Mouse (Mus musculus) myocyte (in vitro differentiated cells): ENCODE measurements around the gene Neurl1b. TPM values are rescaled to one million over a fixed set of nuclear protein-coding genes. Genes with fewer than 3 reads are reported as not detected.

Experiments used
- H3K27me3 ChIP-seq: one replicate; pipeline ENCODE4 v1.6.1; 2011; ENCODE audit not compliant: control insufficient read depth, insufficient read depth, insufficient read length
- H3K36me3 ChIP-seq: one replicate; pipeline ENCODE4 v1.6.1; 2011; ENCODE audit not compliant: control insufficient read depth, insufficient read depth
- H3K4me2 ChIP-seq: one replicate; pipeline ENCODE4 v1.6.1; 2011; ENCODE audit warnings: low read depth, control low read depth
- H3K4me3 ChIP-seq: one replicate; pipeline ENCODE4 v1.5.1; 2011; ENCODE audit warnings: mild to moderate bottlenecking, control low read depth, moderate library complexity
- H3K79me2 ChIP-seq: one replicate; pipeline ENCODE4 v1.6.1; 2011; ENCODE audit not compliant: control insufficient read depth, insufficient read depth
- H3ac ChIP-seq: one replicate; pipeline ENCODE4 v1.6.1; 2011; ENCODE audit not compliant: control insufficient read depth, insufficient read length
- CEBPB ChIP-seq: IDR thresholded peaks from 2 replicates; pipeline ENCODE4 v1.6.1; 2011; ENCODE audit warnings: mild to moderate bottlenecking, moderate library complexity; ENCODE audit not compliant: poor library complexity, insufficient read depth, severe bottlenecking
- MAX ChIP-seq: IDR thresholded peaks from one replicate; pipeline ENCODE4 v1.6.1; 2011; ENCODE audit warnings: low read depth, mild to moderate bottlenecking, control low read depth
- MYOD1 ChIP-seq, 3 experiments: IDR thresholded peaks; one replicate each; pipeline ENCODE4 v1.6.1; 2011; ENCODE audit warnings: control low read depth in 2 of 3, low read depth in 2 of 3, mild to moderate bottlenecking in 2 of 3, moderate library complexity in 1 of 3; ENCODE audit not compliant: insufficient read length in 2 of 3, control insufficient read depth in 1 of 3
- MYOG ChIP-seq, 3 experiments: IDR thresholded peaks; one replicate each; pipeline ENCODE4 v1.6.1; 2011; ENCODE audit warnings: control low read depth in 2 of 3, low read depth in 2 of 3, mild to moderate bottlenecking in 2 of 3; ENCODE audit not compliant: insufficient read length in 2 of 3, control insufficient read depth in 1 of 3, insufficient read depth in 1 of 3
- POLR2A ChIP-seq: IDR thresholded peaks from one replicate; pipeline ENCODE4 v1.6.1; 2011; ENCODE audit warnings: low read depth, mild to moderate bottlenecking, control low read depth, moderate library complexity; ENCODE audit not compliant: insufficient read length
- POLR2AphosphoS2 ChIP-seq: IDR thresholded peaks from one replicate; pipeline ENCODE4 v1.6.1; 2011; ENCODE audit warnings: low read depth, control low read depth; ENCODE audit not compliant: insufficient read length
- REST ChIP-seq: IDR thresholded peaks from one replicate; pipeline ENCODE4 v1.6.1; 2011; ENCODE audit warnings: mild to moderate bottlenecking, control low read depth, moderate library complexity; ENCODE audit not compliant: insufficient read depth, insufficient read length
- SRF ChIP-seq: IDR thresholded peaks from one replicate; pipeline ENCODE4 v1.6.1; 2011; ENCODE audit warnings: low read depth; ENCODE audit not compliant: control insufficient read depth, insufficient read length
- TCF12 ChIP-seq: IDR thresholded peaks from one replicate; pipeline ENCODE4 v1.6.1; 2011; ENCODE audit warnings: mild to moderate bottlenecking, control low read depth; ENCODE audit not compliant: poor library complexity, insufficient read depth, severe bottlenecking
- TCF3 ChIP-seq: IDR thresholded peaks from one replicate; pipeline ENCODE4 v1.6.1; 2011; ENCODE audit warnings: low read depth, control low read depth; ENCODE audit not compliant: insufficient read length
- USF1 ChIP-seq: IDR thresholded peaks from one replicate; pipeline ENCODE4 v1.6.1; 2011; ENCODE audit warnings: low read depth, mild to moderate bottlenecking, control low read depth, moderate library complexity
- polyA plus RNA-seq: library from polyadenylated mRNA; unstranded; fragments of >200 nt; fragmentation: generic; extraction: Trizol; gene quantifications from one replicate; pipeline ENCODE4 v1.2.1, GENCODE M21; 2012; ENCODE audit warnings: missing spikeins

Neurl1b gene
- polyA plus RNA-seq, 1 experiment, result 0.55 TPM

DNA sequence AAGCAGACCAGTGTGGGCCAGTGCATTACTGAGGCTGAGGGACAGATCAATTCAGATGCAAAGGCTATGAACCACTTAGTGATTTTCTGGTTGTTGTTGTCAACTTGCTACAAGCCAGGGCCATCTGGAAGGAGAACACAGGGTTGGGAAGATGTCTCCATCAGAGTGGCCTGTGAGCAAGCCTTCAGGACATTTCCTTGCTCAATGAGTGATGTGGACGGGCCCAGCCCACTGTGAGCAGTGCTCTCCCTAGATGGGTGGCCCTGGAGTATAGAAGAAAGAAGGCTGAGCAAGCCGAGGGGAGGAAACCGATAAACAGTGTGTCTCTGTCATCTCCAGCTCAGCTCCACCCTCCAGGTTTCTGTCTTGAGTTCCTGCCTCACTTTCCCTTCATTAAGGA is 34.8 kb downstream of the Neurl1b start:
- TF ChIP-seq CEBPB (no peak), SRF (no peak), POLR2AphosphoS2 (no peak), MYOG (IDR thresholded peaks at IDR 0.05; ENCODE audit: control insufficient read depth in 1 of 3, insufficient read depth in 1 of 3, insufficient read length in 2 of 3, low read depth in 2 of 3) (no peak), POLR2A (no peak)
- Histone ChIP-seq H3K79me2 (no peaks in the 10 kb centered on the region), H3K4me2 (no peak overlapping the region), H3K27me3 (peaks cover 69% of the 10 kb centered on the region), H3K36me3 (no peaks in the 10 kb centered on the region), H3K4me3 (no peak overlapping the region), H3ac (no peak overlapping the region)

DNA sequence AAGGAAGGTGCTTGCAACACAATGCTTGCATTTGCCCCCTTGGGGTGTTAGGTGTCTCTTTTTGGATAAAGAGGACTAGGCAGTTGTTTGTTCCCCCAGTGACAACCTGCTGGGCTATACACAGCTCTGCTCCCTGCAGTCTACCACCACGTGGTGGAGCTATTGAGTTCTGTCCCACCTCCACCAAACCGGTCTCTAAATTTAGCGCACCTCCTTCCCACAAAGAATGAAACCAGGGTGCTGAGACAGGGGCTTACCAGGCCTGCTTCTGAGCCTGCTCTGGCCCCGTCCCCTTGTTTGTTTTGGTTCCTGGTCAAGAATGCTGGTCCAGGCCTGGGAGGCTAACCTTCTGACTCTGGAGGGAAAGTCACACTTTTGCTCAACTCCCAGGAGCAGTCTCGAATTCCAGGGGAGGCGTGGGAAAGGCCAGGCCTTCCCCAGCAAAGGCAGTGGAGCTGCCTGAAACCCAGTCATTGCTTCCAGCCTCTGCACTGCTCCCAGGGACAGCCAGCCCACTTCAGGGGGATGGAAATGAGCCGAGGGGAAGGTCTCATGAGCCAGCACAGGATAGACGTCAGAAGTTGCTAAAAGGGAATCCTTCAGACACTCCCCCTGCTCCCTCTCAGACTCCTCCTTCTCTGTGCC is 37.1 kb downstream of the Neurl1b start:
- no peak for TF ChIP-seq MYOG (IDR thresholded peaks at IDR 0.05; ENCODE audit: control insufficient read depth in 1 of 3, insufficient read depth in 1 of 3, insufficient read length in 2 of 3, low read depth in 2 of 3)
- peak; percentile 31 for TF ChIP-seq USF1
- Histone ChIP-seq H3K4me3 (no peak overlapping the region), H3K4me2 (peak overlapping the region; percentile 38)

GRCm38 (mm10) chr17:26452371-26452972 is 37.8 kb downstream of the Neurl1b start:
- TF ChIP-seq USF1, result no peak
- peaks cover 61% of the 10 kb centered on the region for H3K27me3 ChIP-seq

More for the DNA sequence above, 37.1 kb downstream of the Neurl1b start:
- no peaks in the 10 kb centered on the region for H3K79me2 ChIP-seq
- peaks cover 65% of the 10 kb centered on the region for H3K27me3 ChIP-seq
- H3ac ChIP-seq, result no peak overlapping the region
- no peaks in the 10 kb centered on the region for H3K36me3 ChIP-seq

DNA sequence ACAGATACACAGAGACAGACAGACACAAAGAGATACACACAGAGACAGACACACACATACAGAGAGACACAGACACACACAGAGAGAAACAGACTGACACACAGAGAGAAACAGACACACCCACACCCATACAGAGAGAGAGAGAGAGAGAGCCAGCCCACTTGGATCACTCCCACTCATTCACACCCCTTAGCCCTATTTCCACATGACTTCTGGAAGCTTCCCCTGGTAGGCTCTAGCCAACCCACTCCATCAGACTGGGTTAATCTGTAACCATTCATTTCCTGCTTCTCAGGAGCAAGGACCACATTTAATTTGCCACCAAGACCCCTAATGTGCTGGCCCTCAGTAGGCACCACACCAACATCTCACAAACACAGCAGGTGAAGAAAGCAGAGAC is 42.9 kb downstream of the Neurl1b start:
- Histone ChIP-seq H3K36me3 (no peaks in the 10 kb centered on the region), H3K79me2 (no peaks in the 10 kb centered on the region), H3K4me3 (no peak overlapping the region), H3K4me2 (no peak overlapping the region), H3ac (no peak overlapping the region), H3K27me3 (peaks cover 30% of the 10 kb centered on the region)
- TF ChIP-seq MYOG (IDR thresholded peaks at IDR 0.05; ENCODE audit: control insufficient read depth in 1 of 3, insufficient read depth in 1 of 3, insufficient read length in 2 of 3, low read depth in 2 of 3), result no peak
- no peak for TF ChIP-seq POLR2AphosphoS2
- no peak for TF ChIP-seq TCF3
- TF ChIP-seq USF1, result no peak
- no peak for TF ChIP-seq POLR2A
- TF ChIP-seq MYOD1 (IDR thresholded peaks at IDR 0.05; ENCODE audit: control insufficient read depth in 1 of 3, insufficient read length in 2 of 3, low read depth in 2 of 3), result no peak
- TF ChIP-seq TCF12, result no peak
- TF ChIP-seq REST, result no peak
- no peak for TF ChIP-seq CEBPB
- no peak for TF ChIP-seq MAX
- TF ChIP-seq SRF, result no peak

More at GRCm38 (mm10) chr17:26452371-26452972, 37.8 kb downstream of the Neurl1b start:
- Histone ChIP-seq H3K79me2 (no peaks in the 10 kb centered on the region), H3K4me3 (no peak overlapping the region), H3K4me2 (no peak overlapping the region), H3ac (no peak overlapping the region), H3K36me3 (no peaks in the 10 kb centered on the region)

- H3K4me3 ChIP-seq, result no peak overlapping the region
- TF ChIP-seq MYOG (IDR thresholded peaks at IDR 0.05; ENCODE audit: control insufficient read depth in 1 of 3, insufficient read depth in 1 of 3, insufficient read length in 2 of 3, low read depth in 2 of 3) (no peak), TCF12 (no peak), REST (no peak), MYOD1 (IDR thresholded peaks at IDR 0.05; ENCODE audit: control insufficient read depth in 1 of 3, insufficient read length in 2 of 3, low read depth in 2 of 3) (no peak), MAX (no peak)
- H3ac ChIP-seq, result no peak overlapping the region
- H3K79me2 ChIP-seq, result no peaks in the 10 kb centered on the region
- H3K36me3 ChIP-seq, result no peaks in the 10 kb centered on the region
- peaks cover 30% of the 10 kb centered on the region for H3K27me3 ChIP-seq
- no peak overlapping the region for H3K4me2 ChIP-seq
Observed at GRCm38 (mm10) chr17:26458049-26458448, 43.4 kb downstream of the Neurl1b start.

DNA sequence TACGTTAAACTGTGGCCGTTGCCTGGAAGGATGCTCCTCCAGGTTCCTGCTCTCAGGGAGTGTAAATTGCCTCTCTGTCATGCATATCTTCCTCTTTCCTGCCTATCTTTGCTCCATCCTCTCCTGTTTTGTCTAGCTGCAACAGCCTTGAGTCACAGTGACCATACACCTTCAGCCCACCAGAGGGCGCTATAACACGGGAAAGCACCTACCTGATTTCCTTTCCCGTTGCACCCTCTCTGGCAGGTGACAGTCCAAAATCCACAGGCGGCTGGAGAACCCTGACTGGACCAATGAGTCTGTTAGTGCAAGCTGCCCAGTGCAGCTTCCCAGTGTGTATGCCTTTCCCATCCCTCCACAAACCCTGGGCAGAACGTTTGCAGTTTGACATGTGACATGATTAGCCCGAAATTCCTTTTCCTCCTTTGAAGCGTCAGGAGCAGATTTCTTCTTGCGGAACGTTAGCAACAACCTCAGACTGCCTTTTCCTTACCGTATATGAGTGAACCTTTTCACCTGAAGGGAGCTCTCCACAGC is 48.1 kb downstream of the Neurl1b start:
- Histone ChIP-seq H3K36me3 (no peaks in the 10 kb centered on the region), H3K4me3 (no peak overlapping the region), H3K27me3 (no peaks in the 10 kb centered on the region), H3ac (no peak overlapping the region), H3K79me2 (no peaks in the 10 kb centered on the region), H3K4me2 (no peak overlapping the region)
- TF ChIP-seq MAX (no peak), TCF3 (no peak), MYOD1 (IDR thresholded peaks at IDR 0.05; ENCODE audit: control insufficient read depth in 1 of 3, insufficient read length in 2 of 3, low read depth in 2 of 3) (no peak), POLR2A (no peak), REST (no peak), USF1 (no peak), TCF12 (no peak), SRF (no peak), POLR2AphosphoS2 (no peak)
